Mouse (Mus musculus) neural tube, postnatal 0 days (tissue): ENCODE data around the gene Gm11146. TPM values are rescaled to one million over a fixed set of nuclear protein-coding genes. Genes with fewer than 3 reads are reported as not detected.

Experiments
- microRNA counts: library from miRNA; unstranded; fragments of <30 nt; microRNA quantifications from one replicate; lab custom pipeline; 2015
- microRNA-seq: library from miRNA; unstranded; fragments of <30 nt; microRNA quantifications from one replicate; pipeline ENCODE4, GENCODE M21; 2016
- polyA plus RNA-seq: library from polyadenylated mRNA; unstranded; fragments of >200 nt; fragmentation: Nextera tagmentation; extraction: Ambion mirVana; gene quantifications from 2 replicates; pipeline ENCODE4 v1.2.1, GENCODE M21; 2015

Gene Gm11146
- polyA plus RNA-seq = not detected in 2 replicates

GRCm38 (mm10) chr16:77601994-77602393 is at the start of gene Gm11146:
Gm11146 (minus strand) TSS chr16:77602094.

MicroRNAs within 50 kb of the gene (microRNA counts, 519-probe panel; counts per million panel counts)
- 8,853 counts per million, percentile 100 among the panel's probes with 10 or more counts for microRNA mmu-miR-125b-5p (lab: Ali Mortazavi, UCI)
- 6,766 counts per million, percentile 93 among the panel's probes with 10 or more counts for microRNA mmu-miR-99a (lab: Ali Mortazavi, UCI)

Small RNA genes lying within 50 kb of the gene (microRNA-seq; reads per million reads assigned to microRNA genes)
- 1,801 reads per million, percentile 80 among the genes with 10 or more reads in this experiment for gene Mir125b-2
- gene Mir99a = 108,447 reads per million, percentile 99 among the genes with 10 or more reads in this experiment
- 455 reads per million, percentile 66 among the genes with 10 or more reads in this experiment for gene Mirlet7c-1
